In genomic region chr14:86159151-86159550, GRCm38 (mm10) we compare ENCODE assay signal across 19 mouse cellular contexts.
DNase-seq lines count a peak whose midpoint lies in the region; ATAC-seq and TF ChIP-seq lines count a peak whose summit lies in the region.
"Had no signal": no experiment of that assay in that cellular context is flagged by ENCODE, and none has a peak within 500 bp of the region (broad histone marks: within the 10 kb centered on the region; RNA-seq: fewer than 3 reads in every experiment).

No protein-coding gene starts in this region.

- ATAC-seq in lung, embryonic 14.5 days (ENCODE audit: insufficient read depth) = no peak
- ATAC-seq: hindbrain, postnatal 0 days had no signal

- no peaks in the 10 kb centered on the region for H3K9me3 ChIP-seq in lung, embryonic 14.5 days (ENCODE audit: low read depth, low read length)
- no peaks in the 10 kb centered on the region for H3K9me3 ChIP-seq in midbrain, embryonic 10.5 days (replicated peaks)
- H3K9me3 ChIP-seq: embryonic facial prominence, embryonic 10.5 days; limb, embryonic 10.5 days; neural tube, embryonic 12.5 days had no signal

- intact Hi-C loops in left cerebral cortex, postnatal 25 days (cut with DNase I) = loop anchor here (1.0 to 10.0 kb wide), 8 partner anchors 12 to 1717 kb away; partner anchors contain the start of gene Pcdh17

- H3K27ac ChIP-seq in lung, embryonic 14.5 days (ENCODE audit: low read depth) = no peak overlapping the region
- no peak overlapping the region for H3K27ac ChIP-seq in midbrain, embryonic 10.5 days (replicated peaks)
- H3K27ac ChIP-seq: embryonic facial prominence, embryonic 10.5 days; gastrocnemius, adult 2 months; hindbrain, postnatal 0 days; limb, embryonic 10.5 days; liver, embryonic 14.5 days; neural tube, embryonic 12.5 days had no signal

- 82% methylated on average over 10 of the region's 10 CpGs for WGBS in lung, embryonic 14.5 days
- 94% methylated on average over 10 of the region's 10 CpGs for WGBS in midbrain, embryonic 10.5 days

- no peak overlapping the region for H3K4me2 ChIP-seq in lung, embryonic 14.5 days
- H3K4me2 ChIP-seq: neural tube, embryonic 12.5 days had no signal

- no peaks in the 10 kb centered on the region for H3K4me1 ChIP-seq in lung, embryonic 14.5 days (ENCODE audit: insufficient read depth)
- no peaks in the 10 kb centered on the region for H3K4me1 ChIP-seq in midbrain, embryonic 10.5 days
- H3K4me1 ChIP-seq: embryonic facial prominence, embryonic 10.5 days; limb, embryonic 10.5 days; neural tube, embryonic 12.5 days had no signal

- peak; percentile 34 for DNase-seq in lung, embryonic 14.5 days
- DNase-seq in lung, adult 18-20 months = no peak
- peak; percentile 19 to 27 for DNase-seq in layer of hippocampus, postnatal 10 days (ENCODE audit: low spot score in 2 of 2)
- DNase-seq in left cerebral cortex, postnatal 25 days (ENCODE audit: low spot score in 2 of 2) = peak; percentile 73 to 97
- DNase-seq in ovary, postnatal 10 days (ENCODE audit: low spot score) = no peak
- DNase-seq in midbrain, embryonic 10.5 days (ENCODE audit: low spot score) = no peak
- no peak for DNase-seq in testis, postnatal 14 days (ENCODE audit: low spot score)
- DNase-seq in adrenal gland, adult 2 months = no peak
- DNase-seq: adrenal gland, adult 8-10 months; cerebellum, adult 9-11 months; gastrocnemius, adult 2 months; kidney, adult 8-10 months; midbrain, embryonic 14.5 days; thymus, postnatal 14 days had no signal

- no peaks in the 10 kb centered on the region for H3K27me3 ChIP-seq in lung, embryonic 14.5 days (ENCODE audit: insufficient read depth, low read length)
- H3K27me3 ChIP-seq in midbrain, embryonic 10.5 days (ENCODE audit: low read depth, poor library complexity, severe bottlenecking) = no peaks in the 10 kb centered on the region
- H3K27me3 ChIP-seq: neural tube, embryonic 12.5 days had no signal

- H3K4me3 ChIP-seq in lung, embryonic 14.5 days (ENCODE audit: low read depth, low read length) = no peak overlapping the region
- no peak overlapping the region for H3K4me3 ChIP-seq in midbrain, embryonic 10.5 days
- H3K4me3 ChIP-seq: embryonic facial prominence, embryonic 10.5 days; gastrocnemius, adult 2 months; limb, embryonic 10.5 days; neural tube, embryonic 12.5 days had no signal

- TF ChIP-seq CTCF in lung, embryonic 14.5 days (IDR thresholded peaks at IDR 0.05; ENCODE audit: low read depth) = no peak

- H3K9ac ChIP-seq in lung, embryonic 14.5 days = no peak overlapping the region
- H3K9ac ChIP-seq: liver, embryonic 14.5 days; neural tube, embryonic 12.5 days had no signal

- no peaks in the 10 kb centered on the region for H3K36me3 ChIP-seq in lung, embryonic 14.5 days (ENCODE audit: insufficient read depth)
- no peaks in the 10 kb centered on the region for H3K36me3 ChIP-seq in midbrain, embryonic 10.5 days
- H3K36me3 ChIP-seq: embryonic facial prominence, embryonic 10.5 days; limb, embryonic 10.5 days; neural tube, embryonic 12.5 days had no signal

Comparison
In these comparisons a context has a peak if more than half of its experiments do, and no peak if none do; other contexts are left out.
1. DNase-seq: peak in lung, embryonic 14.5 days (single experiment), layer of hippocampus, postnatal 10 days (2 of 2) and left cerebral cortex, postnatal 25 days (2 of 2); none in lung, adult 18-20 months (0 of 2), ovary, postnatal 10 days (single experiment), midbrain, embryonic 10.5 days (single experiment), testis, postnatal 14 days (single experiment) and adrenal gland, adult 2 months (single experiment).